Mouse (Mus musculus) kidney, postnatal 0 days (tissue): ENCODE results near the gene Slc25a17. TPM values are rescaled to one million over a fixed set of nuclear protein-coding genes. Genes with fewer than 3 reads are reported as not detected.

ENCODE experiments used
- ATAC-seq: fragments of 200-750 bp; cut with Nextera tagmentation; replicated peaks from 2 replicates; pipeline ENCODE4 v1.8.0; 2017; ENCODE audit warnings: low read depth, moderate number of reproducible peaks, moderate TSS enrichment, moderate library complexity; ENCODE audit not compliant: low FRiP score
- DNase-seq: peaks from one replicate; pipeline ENCODE4 v3.0.0-alpha.2; 2016; ENCODE audit warnings: low spot score
- H3K27ac ChIP-seq: fragments of 300-500 bp; sonication (generic); 2 replicates; pipeline ENCODE4 v1.5.1; 2014; ENCODE audit warnings: mild to moderate bottlenecking
- H3K27me3 ChIP-seq: fragments of 300-500 bp; sonication (generic); 2 replicates; pipeline ENCODE4 v1.6.1; 2014; ENCODE audit warnings: low read length, mixed read lengths; ENCODE audit not compliant: insufficient read depth
- H3K36me3 ChIP-seq: fragments of 300-500 bp; sonication (generic); 2 replicates; pipeline ENCODE4 v1.6.1; 2014; ENCODE audit warnings: low read length, mixed read lengths; ENCODE audit not compliant: insufficient read depth
- H3K4me1 ChIP-seq: fragments of 300-500 bp; sonication (generic); replicated peaks from 2 replicates; pipeline ENCODE4 v1.6.1; 2014; ENCODE audit warnings: antibody characterized with exemption, low read length, mixed read lengths; ENCODE audit not compliant: insufficient read depth
- H3K4me2 ChIP-seq: fragments of 300-500 bp; sonication (generic); 2 replicates; pipeline ENCODE4 v1.6.1; 2014; ENCODE audit warnings: mild to moderate bottlenecking, low read length, moderate library complexity, mixed read lengths
- H3K4me3 ChIP-seq: fragments of 300-500 bp; sonication (generic); replicated peaks from 2 replicates; pipeline ENCODE4 v1.5.1; 2014; ENCODE audit warnings: low read depth, low read length
- H3K9ac ChIP-seq: fragments of 300-500 bp; sonication (generic); 2 replicates; pipeline ENCODE4 v1.6.1; 2014; ENCODE audit warnings: low read depth, low read length
- H3K9me3 ChIP-seq: fragments of 300-500 bp; sonication (generic); replicated peaks from 2 replicates; pipeline ENCODE4 v1.6.1; 2016; ENCODE audit warnings: low read length, inconsistent platforms, mixed read lengths
- CTCF ChIP-seq: IDR thresholded peaks from 2 replicates; pipeline ENCODE4 v1.5.1; 2016; ENCODE audit warnings: antibody characterized with exemption, low read depth, mild to moderate bottlenecking, moderate library complexity
- WGBS: fragments of 180-500 bp; shearing (Covaris S2); extraction: QIAGEN DNeasy Blood & Tissue Kit; methylation state at CpG from one replicate; pipeline ENCODE4 v1.1.7; 2014; 5-methylcytosine and 5-hydroxymethylcytosine counted together
- polyA plus RNA-seq: library from polyadenylated mRNA; unstranded; fragments of >200 nt; fragmentation: Nextera tagmentation; extraction: Ambion mirVana; gene quantifications from 2 replicates; pipeline ENCODE4 v1.2.1, GENCODE M21; 2015

The Slc25a17 gene
- polyA plus RNA-seq, result 153 and 157 TPM in 2 replicates

DNA sequence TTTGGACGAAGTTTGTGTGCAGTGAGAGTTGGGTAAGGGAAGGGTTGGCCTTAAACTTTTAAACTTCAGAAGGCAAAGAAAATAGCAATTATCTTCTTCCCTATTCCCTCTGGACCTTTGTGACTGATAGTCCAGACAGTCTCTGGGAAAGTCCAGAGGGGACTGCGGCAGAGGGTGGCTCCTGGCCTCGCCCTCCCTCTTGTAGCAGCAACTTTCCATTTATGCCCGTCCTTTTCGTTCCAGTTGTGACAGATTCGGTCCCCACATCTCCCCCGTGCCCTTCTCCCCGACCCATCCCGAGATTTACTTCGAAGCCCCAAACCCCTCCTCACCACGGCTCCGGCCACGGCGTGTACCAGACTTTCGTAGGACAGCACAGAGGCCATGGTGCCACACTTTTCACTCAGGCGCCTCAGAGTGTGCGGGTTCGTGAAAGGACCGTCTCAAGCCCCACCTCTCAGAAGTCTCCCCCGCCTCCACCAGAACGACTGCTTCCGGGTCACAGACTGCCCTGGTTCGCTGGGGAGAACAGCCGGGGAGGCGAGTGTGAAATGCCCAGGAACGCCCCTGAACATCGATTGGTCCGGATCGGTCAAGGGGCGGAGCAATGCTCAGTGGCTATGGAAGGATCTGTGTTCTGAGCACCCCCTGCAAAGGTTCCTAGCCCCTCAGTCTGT, at the start of gene Slc25a17:
TSS of gene Slc25a17 (minus strand) at position 468 of the 677 bp plus-strand sequence.
- peak within 1 kb of the TSS; percentile 70 for H3K4me3 ChIP-seq
- DNase-seq (peak; percentile 100), ATAC-seq (peak; percentile 97)
- TF ChIP-seq CTCF, result no peak
- peaks cover 3% of the 10 kb centered on the region; the same call in 1 of the 2 replicates for H3K36me3 ChIP-seq
- H3K27ac ChIP-seq, result peak within 1 kb of the TSS; percentile 90
- no peaks in the 10 kb centered on the region for H3K9me3 ChIP-seq
- no peaks in the 10 kb centered on the region for H3K27me3 ChIP-seq
- H3K9ac ChIP-seq, result peak within 1 kb of the TSS; percentile 78
- peak within 1 kb of the TSS; percentile 77 for H3K4me2 ChIP-seq
- H3K4me1 ChIP-seq, result peaks cover 13% of the 10 kb centered on the region; the same call in 1 of the 2 replicates
- under 1% methylated on average over 30 of the region's 30 CpGs for WGBS

DNA sequence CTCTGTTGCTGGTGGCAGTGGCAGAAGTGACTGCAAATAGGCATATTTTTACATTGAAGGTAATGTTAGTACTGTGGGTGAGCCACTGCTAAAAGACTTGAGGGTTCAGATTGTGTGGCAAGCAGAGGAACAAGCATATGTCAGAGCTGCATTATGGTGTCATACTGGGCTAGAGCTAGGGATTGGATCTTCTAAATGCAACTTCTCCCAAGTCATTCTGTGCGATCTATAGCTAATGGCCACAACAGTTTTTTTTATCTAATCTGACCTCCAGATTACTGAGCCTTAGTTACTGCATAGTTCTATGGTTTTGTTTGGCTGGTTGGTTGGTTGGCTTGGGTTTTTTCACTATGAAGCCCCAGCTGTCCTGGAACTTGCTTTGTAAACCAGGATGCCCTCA, 47.6 kb upstream of the Slc25a17 start, which contains the start of gene Dnajb7:
TSS of gene Dnajb7 (minus strand) at position 101 of the 400 bp plus-strand sequence.
- no peak for DNase-seq
- H3K4me1 ChIP-seq, result no peaks in the 10 kb centered on the region
- no peaks in the 10 kb centered on the region for H3K36me3 ChIP-seq
- no peak within 1 kb of the TSS for H3K9ac ChIP-seq
- ATAC-seq, result no peak
- no peak for TF ChIP-seq CTCF
- no peaks in the 10 kb centered on the region for H3K9me3 ChIP-seq
- H3K4me2 ChIP-seq, result no peak within 1 kb of the TSS
- H3K27me3 ChIP-seq, result no peaks in the 10 kb centered on the region
- WGBS, result 100% methylated on average over 1 of the region's 1 CpGs
- H3K27ac ChIP-seq, result no peak within 1 kb of the TSS
- H3K4me3 ChIP-seq, result no peak within 1 kb of the TSS

DNA sequence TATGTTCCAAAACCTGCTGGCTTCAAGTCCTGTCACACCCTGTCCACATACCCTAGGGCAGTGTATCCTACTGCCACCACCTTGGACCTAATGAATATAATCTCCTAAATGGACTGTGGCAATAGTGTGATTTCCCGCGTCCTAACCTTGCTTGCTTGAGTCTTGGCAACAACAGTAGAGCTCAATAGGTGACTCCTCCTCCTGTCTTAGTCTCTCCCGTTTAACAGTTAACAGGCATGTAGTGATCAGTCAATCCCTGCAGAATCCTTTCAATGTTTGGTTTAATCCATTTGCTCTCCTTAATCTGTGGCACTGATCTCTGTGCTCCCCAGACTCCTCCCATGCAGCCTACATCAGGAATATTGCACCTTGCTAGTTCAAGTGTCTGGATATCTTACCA, 44.4 kb upstream of the Slc25a17 start:
- ATAC-seq, result no peak
- 84% methylated on average over 3 of the region's 3 CpGs for WGBS

DNA sequence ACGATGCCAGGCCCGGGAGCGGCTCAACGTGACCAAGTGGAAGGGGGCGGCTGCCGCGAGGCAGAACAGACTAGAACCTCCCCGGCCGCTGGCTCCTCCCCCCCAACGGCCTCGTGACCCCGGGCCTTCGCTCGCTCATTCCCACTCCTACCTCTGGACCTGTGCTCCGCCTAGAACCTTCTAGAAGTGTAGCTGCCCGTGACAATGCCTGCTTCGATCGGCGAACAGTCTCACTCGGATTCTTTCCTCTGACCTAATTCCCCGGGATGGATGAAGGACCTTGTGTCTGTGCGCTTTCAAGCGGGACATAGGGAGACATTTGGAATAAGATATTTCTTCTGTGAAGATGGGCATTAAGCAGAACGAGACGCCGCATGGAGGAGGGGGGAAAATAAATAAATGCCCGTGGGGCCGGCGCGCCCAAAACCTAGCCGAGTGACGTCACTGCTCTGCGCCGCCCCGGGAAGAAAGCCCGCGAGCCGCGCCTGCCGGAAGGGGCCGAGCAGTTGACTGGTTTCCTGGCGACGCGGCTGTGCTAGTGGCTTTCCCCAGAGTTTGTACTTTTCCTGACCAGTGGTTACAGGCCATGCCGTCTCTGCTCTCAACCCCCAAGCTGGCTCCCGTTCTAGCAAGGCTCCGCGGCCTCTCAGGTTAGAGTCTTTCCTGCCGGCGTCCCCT, 39.2 kb upstream of the Slc25a17 start, which contains the start of the genes St13 and Xpnpep3:
TSS of gene St13 (minus strand) at position 440 of the 678 bp plus-strand sequence.
TSS of gene Xpnpep3 (plus strand) at position 501 of the 678 bp plus-strand sequence.
- Histone ChIP-seq H3K4me3 (peak within 1 kb of the TSS; percentile 99), H3K27ac (peak within 1 kb of the TSS; percentile 90), H3K9ac (peak within 1 kb of the TSS; percentile 96), H3K9me3 (no peaks in the 10 kb centered on the region), H3K4me1 (peaks cover 4% of the 10 kb centered on the region), H3K27me3 (no peaks in the 10 kb centered on the region), H3K4me2 (peak within 1 kb of the TSS; percentile 73), H3K36me3 (no peaks in the 10 kb centered on the region)
- no peak for TF ChIP-seq CTCF
- WGBS, result under 1% methylated on average over 50 of the region's 50 CpGs
- ATAC-seq, result peak; percentile 100
- peak; percentile 99 for DNase-seq

More for the DNA sequence above, 44.4 kb upstream of the Slc25a17 start:
- Histone ChIP-seq H3K9ac (no peak overlapping the region), H3K4me1 (no peaks in the 10 kb centered on the region), H3K9me3 (no peaks in the 10 kb centered on the region), H3K27me3 (no peaks in the 10 kb centered on the region), H3K36me3 (no peaks in the 10 kb centered on the region), H3K27ac (no peak overlapping the region), H3K4me2 (no peak overlapping the region), H3K4me3 (no peak overlapping the region)
- TF ChIP-seq CTCF, result no peak
- DNase-seq, result no peak

DNA sequence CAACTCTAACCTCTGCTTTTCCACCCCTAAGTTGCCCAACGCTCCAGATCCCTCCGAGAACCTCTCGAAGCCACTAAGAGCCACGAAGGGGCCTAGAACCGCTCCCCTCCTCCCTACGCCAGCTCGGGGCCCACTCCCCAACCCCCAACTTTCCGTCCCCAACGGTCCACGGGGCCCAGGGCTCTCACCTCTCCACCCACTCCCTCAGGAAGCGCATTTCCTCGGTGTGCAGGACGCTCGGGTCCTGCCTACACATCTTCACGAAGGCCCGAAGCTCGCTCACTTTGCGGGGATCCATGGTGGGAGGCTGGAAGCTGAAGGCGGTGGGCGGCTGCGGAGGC, 38.7 kb upstream of the Slc25a17 start:
- Histone ChIP-seq H3K27me3 (no peaks in the 10 kb centered on the region), H3K36me3 (no peaks in the 10 kb centered on the region), H3K4me3 (peak overlapping the region; percentile 99), H3K4me2 (peak overlapping the region; percentile 73), H3K9me3 (no peaks in the 10 kb centered on the region), H3K4me1 (peaks cover 4% of the 10 kb centered on the region), H3K9ac (peak overlapping the region; percentile 96), H3K27ac (peak overlapping the region; percentile 90)
- under 1% methylated on average over 21 of the region's 21 CpGs for WGBS
- TF ChIP-seq CTCF, result 0 out of 2 replicates have a peak, but pooled peaks have one; percentile 1
- ATAC-seq, result no peak
- DNase-seq, result no peak

DNA sequence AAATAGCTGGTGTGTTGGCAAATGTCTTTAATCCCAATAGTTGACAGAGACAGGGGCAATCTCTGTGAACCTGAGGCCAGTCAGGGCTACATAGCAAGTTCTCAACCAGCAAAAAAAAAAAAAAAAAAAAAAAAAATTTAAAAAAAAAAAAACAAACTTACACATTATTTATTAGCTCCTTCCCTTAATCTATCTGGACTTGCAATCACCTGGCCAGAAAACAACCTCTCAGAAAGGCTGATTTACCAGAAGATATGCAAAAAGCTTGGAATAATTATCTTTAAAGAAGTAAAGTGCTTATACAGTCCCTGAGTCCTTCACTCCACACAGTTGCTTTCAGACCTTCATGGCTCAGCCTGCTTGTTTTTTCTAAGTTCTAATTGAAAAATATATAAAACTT, 37.6 kb upstream of the Slc25a17 start:
- Histone ChIP-seq H3K27ac (no peak overlapping the region), H3K9ac (peak overlapping the region; percentile 96; the same call in 1 of the 2 replicates), H3K36me3 (no peaks in the 10 kb centered on the region), H3K4me1 (peaks cover 4% of the 10 kb centered on the region), H3K27me3 (no peaks in the 10 kb centered on the region), H3K4me3 (peak overlapping the region; percentile 99), H3K9me3 (no peaks in the 10 kb centered on the region), H3K4me2 (peak overlapping the region; percentile 73)
- no peak for DNase-seq
- no peak for ATAC-seq
- TF ChIP-seq CTCF, result no peak
